Mouse (Mus musculus): Measurements from ENCODE around the gene Rasa2.
"Not testable (repeated sequence)": the region's sequence is repeated elsewhere in the genome, so short reads cannot be mapped to it uniquely, and the experiment has no call there.

Gene Rasa2

GRCm38 (mm10) chr9:96631389-96632072 lies at the start of gene Rasa2:
Gene Rasa2 (minus strand): TSS chr9:96631617.
- peak; percentile 92 to 94 for DNase-seq

GRCm38 (mm10) chr9:96678611-96679010 lies 47.2 kb upstream of the Rasa2 start:
- DNase-seq, result no peak

- not testable (repeated sequence) for DNase-seq
Observed at GRCm38 (mm10) chr9:96677711-96678110, 46.3 kb upstream of the Rasa2 start.

GRCm38 (mm10) chr9:96676671-96677070 lies 45.3 kb upstream of the Rasa2 start:
- no peak for DNase-seq

- no peak for DNase-seq
Observed at GRCm38 (mm10) chr9:96675763-96676640, 44.6 kb upstream of the Rasa2 start.

GRCm38 (mm10) chr9:96675071-96675762 lies 43.8 kb upstream of the Rasa2 start:
- DNase-seq, result peak; percentile 66 to 70

GRCm38 (mm10) chr9:96674301-96674700 lies 42.9 kb upstream of the Rasa2 start:
- DNase-seq, result no peak

- no peak for DNase-seq
Observed at GRCm38 (mm10) chr9:96672466-96672865, 41.0 kb upstream of the Rasa2 start.

GRCm38 (mm10) chr9:96671249-96671648 lies 39.8 kb upstream of the Rasa2 start:
- no peak for DNase-seq

GRCm38 (mm10) chr9:96669877-96670276 lies 38.5 kb upstream of the Rasa2 start:
- peak; percentile 95 to 97 for DNase-seq

GRCm38 (mm10) chr9:96668628-96669027 lies 37.2 kb upstream of the Rasa2 start:
- DNase-seq, result peak in 1 of 2 experiments; percentile 25

GRCm38 (mm10) chr9:96660510-96661244 lies 29.3 kb upstream of the Rasa2 start:
- DNase-seq, result no peak

- DNase-seq, result no peak
Observed at GRCm38 (mm10) chr9:96659801-96660200, 28.4 kb upstream of the Rasa2 start.

GRCm38 (mm10) chr9:96653538-96653937 lies 22.1 kb upstream of the Rasa2 start:
- no peak for DNase-seq

- no peak for DNase-seq
Observed at GRCm38 (mm10) chr9:96652763-96653162, 21.3 kb upstream of the Rasa2 start.

- no peak for DNase-seq
Observed at GRCm38 (mm10) chr9:96650807-96651206, 19.4 kb upstream of the Rasa2 start.

GRCm38 (mm10) chr9:96649924-96650323 lies 18.5 kb upstream of the Rasa2 start:
- DNase-seq, result no peak

- no peak for DNase-seq
Observed at GRCm38 (mm10) chr9:96649362-96649761, 17.9 kb upstream of the Rasa2 start.

- DNase-seq, result no peak
Observed at GRCm38 (mm10) chr9:96646668-96647295, 15.4 kb upstream of the Rasa2 start.

- DNase-seq, result no peak
Observed at GRCm38 (mm10) chr9:96644840-96645239, 13.4 kb upstream of the Rasa2 start.

GRCm38 (mm10) chr9:96644002-96644401 lies 12.6 kb upstream of the Rasa2 start:
- DNase-seq, result not testable (repeated sequence)

- no peak for DNase-seq
Observed at GRCm38 (mm10) chr9:96639451-96639850, 8.0 kb upstream of the Rasa2 start.

Measured in lung, adult 18-20 months (tissue).